Mouse (Mus musculus): ENCODE data around the gene Ankrd26. TPM values are rescaled to one million over a fixed set of nuclear protein-coding genes. Genes with fewer than 3 reads are reported as not detected.
A peak's percentile ranks its signal among the peaks of the same experiment; 100 is the strongest.
"Not testable (repeated sequence)": the region's sequence is repeated elsewhere in the genome, so short reads cannot be mapped to it uniquely, and the experiment has no call there.

Ankrd26 gene
- polyA plus RNA-seq (2017; shearing (Covaris generic)) = 1 to 10 TPM; 5.5 to 9.4 (median 6.3) TPM

DNA sequence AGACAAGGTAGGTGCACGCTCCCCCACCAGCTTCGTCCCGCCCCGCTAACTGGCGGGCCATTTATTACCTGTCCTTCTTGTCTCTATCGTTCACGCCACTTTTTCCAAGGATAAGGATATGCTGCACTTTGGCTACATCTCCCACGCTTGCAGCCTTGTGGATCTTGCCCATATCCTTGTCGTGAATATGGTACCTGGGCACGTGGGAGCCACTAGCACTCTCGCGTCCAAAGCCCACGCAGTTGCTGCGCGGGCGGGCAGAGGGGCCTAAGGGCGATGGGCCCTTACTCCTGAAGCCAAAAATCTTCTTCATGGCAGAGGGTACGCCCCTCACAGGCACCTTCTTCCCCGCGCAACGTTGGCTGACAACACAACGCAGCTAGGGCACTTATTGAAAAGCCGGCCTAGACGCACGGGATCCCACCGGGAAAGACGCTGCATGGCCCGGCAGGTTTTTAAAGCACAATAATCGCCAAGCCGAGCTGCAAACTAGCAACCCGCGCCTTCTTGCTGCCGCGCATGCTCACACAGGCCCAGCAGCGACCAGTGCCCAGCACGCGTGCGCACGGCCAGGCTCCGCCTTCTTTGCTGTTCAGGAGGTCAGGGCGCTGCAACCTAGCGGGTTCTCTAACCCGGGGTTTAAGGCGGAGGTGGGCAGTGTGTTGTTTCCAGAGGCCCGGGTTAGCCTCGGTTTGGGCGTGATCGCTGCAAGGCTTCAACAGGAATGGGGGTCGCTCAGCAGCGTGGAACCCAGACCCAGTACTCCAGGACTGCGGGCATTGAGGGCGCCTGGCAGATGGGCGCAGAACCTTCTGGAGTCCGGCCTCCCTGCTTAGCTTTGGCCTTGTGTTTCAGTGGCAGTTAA is at the start of gene Ankrd26:
Gene Ankrd26 (minus strand): TSS at position 482 of the 865 bp plus-strand sequence.
- ATAC-seq = peak; percentile 91

DNA sequence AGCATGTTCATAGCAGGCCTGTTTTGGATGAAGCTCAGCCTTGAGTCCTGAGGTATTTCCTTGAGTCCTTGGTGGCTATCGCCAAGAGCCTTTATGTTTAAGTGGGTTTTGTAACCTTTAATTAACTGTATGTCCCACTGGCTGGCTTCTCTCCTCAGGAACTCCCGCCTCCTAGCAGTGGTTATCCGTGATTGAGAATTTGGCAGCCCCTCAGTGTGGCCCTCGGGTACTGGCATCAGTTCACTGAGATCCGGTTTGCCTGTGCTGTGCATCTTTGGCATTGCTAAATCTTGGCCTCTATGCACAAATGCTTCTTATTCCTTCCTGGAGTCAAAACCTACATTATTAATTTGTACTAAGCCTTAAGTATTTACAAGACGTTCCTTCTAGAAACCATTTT is 46.9 kb upstream of the Ankrd26 start:
- no peak for ATAC-seq

DNA sequence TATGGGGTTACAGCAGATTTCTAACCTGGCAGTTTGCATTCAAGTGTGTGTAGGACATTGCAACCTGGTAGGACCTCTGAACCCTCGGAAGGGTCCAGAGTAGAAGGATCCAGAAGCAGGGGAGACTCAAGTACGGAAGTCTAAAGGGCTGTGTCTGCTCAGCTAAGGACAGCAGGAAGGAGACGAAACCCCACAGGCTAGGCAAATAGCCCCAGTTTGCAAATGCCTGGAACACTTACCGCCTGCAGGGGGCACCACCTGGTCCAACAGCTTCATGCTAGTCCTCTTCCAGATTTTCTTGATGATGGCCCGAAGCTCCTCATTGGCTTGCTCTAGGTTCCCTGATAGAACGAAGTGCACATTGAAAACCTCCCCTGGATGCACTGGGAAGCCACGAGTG is 43.9 kb upstream of the Ankrd26 start:
- ATAC-seq = no peak

DNA sequence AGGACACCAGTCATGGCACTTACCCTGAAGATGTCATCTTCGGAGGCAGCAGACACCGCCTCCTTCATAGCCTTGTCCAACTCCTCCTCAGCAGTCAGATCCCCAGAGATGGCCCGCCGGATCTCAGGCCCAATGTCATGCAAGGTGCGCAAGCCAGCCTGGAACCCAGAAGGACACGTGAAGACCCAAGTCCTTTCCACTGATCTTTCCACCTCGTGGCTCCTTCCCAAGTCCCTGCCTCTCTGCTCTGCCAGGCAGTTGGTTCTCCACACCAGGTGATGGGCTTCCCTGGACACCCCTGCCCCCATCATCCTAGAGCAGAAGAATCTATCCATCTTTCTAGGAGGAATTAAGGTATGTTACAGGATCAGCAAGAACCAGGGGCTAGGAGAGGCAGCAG is 41.8 kb upstream of the Ankrd26 start:
- ATAC-seq = no peak

DNA sequence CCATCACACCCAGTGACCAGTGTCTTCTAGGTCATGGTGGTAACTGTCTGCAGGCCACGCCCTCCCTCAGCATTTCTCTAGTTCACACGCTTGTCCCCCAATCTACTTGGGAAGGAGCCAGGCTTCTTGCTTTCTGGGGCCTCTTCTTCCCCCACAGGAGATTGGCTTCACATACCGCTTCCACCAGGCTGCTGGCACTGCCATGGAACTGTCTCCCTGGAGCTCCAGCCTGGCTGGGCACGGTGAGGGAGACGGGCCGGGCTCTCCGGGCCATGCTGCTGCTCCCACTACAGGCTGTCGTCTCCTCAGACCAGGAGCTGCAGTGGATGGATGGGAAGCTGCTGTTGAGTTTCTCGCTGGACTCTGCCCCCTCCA is 33.6 kb upstream of the Ankrd26 start:
- ATAC-seq = no peak

DNA sequence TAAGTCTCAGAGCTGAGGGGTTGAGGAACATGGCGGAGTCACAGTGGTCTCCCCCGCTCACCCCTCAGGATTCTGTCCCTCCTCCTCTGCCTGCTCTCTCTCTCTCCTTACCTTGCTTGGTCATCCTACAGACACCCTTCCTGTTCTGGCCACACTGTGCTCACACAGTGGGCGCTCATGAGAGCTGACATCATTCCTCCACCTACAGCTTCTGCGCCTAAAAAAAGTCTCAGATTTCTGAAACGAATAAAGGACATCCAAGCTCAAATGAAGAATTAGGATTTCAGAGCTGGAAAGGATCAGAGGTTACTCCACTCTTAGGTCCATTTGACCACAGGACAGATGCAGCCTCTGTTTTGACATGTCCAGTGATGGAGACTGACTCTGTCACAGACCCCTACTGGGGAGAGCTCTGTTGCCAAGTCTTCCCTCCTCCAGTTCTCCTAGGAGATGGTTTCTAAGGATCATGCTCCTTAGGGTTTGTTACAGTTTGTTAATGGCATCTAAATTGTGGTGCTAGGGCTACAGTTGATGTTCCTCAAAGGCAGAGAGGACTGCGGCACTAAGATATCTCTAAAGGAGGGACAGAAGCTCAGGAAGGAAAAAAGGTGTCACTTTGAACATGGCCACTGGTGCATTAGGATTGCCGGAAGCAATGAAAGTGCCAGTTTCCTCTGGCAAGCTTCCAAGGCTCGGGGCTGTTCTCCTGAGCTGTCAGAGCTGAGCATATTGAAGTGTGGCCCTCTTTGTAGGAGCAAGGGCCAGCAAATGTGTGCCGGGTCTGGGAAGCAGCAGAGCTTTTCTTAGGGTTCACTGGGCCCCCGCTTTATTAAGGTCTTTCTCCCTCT is 33.0 kb upstream of the Ankrd26 start:
- no peak for ATAC-seq

DNA sequence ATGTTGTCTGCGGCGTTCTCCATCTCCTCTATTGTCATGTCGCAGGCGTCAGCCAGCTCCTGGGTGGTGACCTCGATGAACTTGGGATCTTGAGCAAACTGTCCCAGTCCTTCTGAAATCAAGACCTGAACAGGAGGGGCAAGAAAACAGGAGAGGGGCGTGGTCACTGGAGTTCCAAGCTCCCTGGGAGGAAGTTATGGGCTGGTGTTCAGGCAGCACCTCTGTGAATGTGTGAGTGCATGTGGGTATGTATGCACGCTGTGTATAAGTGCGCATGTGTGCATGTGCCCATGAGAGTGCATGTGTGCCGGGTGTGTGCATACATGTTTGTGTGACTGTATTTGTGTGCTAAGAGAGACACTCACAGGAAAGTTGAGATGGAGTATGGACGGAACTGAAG is 32.0 kb upstream of the Ankrd26 start:
- no peak for ATAC-seq

DNA sequence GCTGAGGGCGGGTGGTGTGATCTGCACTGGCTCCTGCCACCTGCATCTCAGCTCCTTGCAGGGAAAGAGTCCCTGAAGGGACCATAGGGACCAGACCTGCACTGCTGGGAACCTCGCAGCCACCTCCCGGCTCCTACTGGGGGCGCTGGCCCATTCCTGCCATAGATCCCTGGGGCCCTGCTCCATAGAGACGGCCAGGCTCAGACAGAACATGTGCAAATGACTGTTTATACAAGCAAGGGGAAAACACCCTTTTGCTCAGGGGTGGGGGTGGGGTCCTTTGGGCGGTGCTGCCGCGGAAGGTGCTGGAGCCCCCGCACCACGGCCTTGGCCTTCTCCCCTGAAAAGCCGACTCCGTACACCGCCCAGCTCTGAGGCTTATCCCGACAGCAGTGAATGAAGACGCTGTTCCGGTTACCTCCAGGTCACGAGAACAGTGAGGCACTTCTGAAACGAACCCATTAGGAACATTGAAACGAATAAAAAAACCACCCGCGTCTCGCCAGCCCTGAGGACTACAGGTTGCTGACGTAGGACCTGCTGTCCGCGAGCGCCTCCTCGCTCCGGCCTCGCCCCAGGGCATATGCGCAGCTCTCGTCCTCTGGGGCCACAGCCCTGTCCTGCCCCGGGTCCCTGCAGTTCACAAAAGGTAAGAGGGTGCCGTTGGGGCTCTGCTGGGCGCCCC is 31.5 kb upstream of the Ankrd26 start:
- ATAC-seq = peak; percentile 41

DNA sequence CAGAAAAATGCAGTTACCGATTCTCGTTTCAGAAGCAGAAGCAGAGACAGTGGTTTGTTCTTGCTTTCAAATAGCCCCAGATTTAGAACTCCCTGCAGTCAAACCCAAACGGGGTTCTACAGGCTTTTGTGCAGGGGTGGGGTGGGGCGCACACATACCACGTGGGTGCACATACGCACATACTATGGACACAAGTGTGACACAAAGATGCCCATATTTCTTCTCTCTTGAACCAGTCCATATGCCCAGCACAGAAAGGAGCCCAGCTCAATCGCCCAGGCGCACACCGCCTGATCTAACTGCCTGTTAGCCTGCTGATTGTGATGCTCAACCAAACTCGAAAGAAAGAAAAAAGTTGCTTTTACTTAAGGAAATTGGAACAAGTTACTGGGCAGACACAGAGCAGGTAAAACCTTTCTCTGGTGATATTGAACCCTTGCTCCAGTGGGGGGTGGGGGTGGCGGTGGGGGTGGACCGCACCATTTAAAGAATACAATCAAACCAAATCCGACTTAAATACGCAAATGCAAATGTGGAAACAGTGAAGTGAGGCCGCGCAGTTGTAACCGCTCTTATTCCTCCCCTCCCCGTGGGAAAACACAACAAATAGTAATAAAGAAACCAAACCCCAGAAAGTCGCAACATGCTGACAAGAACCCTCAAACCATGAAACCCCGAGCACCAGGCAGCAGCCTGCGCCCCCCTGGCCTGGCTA is 30.8 kb upstream of the Ankrd26 start:
- no peak for ATAC-seq

DNA sequence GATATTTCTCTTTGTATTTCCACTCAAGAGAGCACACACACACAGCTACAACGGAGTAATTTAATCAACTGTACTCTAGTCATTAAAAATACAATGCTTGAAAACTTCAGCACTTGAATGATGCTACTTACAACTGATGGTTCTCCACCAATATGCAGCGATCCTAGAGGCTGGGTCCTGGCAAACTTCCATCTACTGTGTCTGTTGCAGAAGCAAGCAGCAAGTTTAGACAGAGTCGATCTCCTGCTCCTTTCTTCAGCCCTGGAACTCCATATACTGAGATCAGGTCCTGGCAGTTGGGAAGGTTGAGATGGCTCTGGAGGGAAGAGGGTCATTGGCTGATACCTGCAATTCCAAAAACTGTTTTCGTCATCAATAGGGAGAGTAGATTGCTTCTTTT is 16.7 kb upstream of the Ankrd26 start:
- not testable (repeated sequence) for ATAC-seq

DNA sequence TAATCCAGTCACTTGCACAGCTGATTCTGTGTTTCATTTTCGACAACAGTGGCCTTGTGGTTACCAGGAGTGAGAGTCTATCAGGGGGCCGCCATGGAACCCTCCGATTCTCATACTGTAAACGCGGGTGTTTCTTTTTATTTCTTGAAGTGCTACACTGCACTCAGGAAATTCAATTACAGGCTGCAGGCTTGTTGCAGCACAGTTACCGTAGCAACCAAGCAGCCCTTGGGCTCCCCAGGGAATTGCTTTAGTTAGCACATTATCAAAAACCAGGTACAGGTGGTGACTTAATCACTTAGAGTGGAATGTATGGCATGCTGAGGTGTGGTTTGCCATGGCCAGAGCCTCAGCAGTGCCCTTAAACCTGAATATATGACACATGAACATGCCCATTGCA is 12.3 kb upstream of the Ankrd26 start:
- no peak for ATAC-seq

DNA sequence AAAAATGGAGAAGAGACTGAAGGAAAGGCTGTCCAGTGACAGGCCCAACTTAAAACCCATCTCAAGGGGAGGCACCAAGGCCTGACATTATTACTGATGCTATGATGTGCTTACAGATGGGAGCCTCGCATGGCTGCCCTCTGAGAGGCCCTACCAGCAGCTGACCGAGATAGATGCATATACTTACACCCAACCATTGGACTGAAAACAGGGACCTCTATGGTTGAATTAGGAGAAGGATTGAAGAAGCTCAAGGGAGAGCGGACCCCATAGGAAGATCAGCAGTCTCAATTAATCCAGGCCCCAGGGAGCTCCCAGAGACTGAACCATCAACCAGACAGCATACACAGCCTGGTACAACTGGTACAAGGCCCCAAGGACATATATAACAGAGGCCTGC is 5.8 kb upstream of the Ankrd26 start:
- no peak for ATAC-seq

DNA sequence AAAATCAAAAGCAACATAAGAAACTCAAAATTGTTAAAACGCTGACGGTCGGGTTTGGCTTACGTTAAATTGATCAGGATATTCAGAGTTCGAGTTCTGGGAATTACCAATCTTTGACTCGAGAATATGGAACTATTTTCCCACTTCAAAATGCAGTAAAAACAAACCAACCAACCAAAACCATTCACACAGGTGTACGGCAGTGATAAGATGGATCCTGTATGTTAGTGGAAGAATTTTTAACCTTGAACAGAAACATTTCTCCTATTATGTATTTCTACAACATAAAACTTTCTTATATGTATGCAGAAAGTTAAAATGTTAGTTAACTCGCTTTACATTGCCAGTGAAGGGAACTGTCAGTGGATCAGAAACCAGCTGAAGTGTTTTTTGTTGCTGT is 801 bp downstream of the Ankrd26 start:
- no peak for ATAC-seq

DNA sequence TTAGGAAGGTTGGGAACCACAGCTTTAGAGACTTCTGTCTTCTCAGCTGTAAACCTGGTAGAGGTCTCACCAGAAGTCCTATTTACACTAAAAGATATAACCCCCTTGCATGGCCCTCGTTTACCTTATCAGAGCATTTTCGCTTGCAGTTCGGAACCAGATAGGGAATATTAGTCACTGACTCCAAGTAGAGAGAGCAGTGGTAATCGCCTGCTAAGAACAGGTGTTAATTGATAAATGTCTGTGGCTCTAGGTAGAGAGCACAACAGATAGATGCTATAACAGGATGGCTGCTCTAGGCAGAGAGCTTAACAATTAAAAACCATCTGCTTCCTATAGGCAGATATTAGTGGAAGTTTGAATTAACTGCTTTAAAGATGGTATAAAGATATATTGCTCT is 23.4 kb downstream of the Ankrd26 start:
- no peak for ATAC-seq

DNA sequence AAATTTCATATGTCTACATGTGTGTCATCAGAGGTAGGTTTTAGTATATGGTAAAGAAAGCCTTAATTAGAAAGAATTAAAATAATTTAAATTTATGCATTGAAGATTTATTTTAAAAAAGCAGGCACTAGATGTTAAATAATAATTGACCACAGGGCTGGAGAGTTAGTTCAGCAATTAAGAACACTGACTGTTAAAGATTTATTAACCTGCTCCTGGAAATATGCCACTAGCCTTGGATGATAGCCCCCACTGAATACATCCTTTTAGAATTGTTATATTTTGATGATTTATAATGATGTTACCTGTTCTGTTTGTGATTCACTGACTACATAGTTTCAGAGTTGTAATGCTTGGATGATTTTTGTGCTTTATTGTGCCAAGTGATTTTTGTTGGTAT is 24.8 kb downstream of the Ankrd26 start:
- ATAC-seq = not testable (repeated sequence)

DNA sequence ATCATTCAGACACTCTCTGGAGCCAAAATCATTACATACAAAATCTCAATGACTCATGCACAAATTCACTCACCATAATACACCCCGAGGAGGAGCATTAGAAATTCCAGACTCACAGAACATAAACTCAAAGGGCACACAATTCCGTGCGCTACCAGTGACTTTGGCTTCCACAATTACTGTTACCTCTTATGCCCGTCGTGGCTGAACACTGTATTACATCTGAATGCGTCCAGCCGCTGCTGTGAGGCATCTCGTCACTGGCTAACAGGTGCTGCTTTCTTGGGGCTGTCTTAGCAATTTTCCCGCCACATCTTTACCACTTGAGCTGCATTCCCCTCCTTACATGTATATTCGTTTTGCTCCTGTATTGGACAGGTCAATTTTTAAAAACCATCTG is 26.7 kb downstream of the Ankrd26 start:
- no peak for ATAC-seq

DNA sequence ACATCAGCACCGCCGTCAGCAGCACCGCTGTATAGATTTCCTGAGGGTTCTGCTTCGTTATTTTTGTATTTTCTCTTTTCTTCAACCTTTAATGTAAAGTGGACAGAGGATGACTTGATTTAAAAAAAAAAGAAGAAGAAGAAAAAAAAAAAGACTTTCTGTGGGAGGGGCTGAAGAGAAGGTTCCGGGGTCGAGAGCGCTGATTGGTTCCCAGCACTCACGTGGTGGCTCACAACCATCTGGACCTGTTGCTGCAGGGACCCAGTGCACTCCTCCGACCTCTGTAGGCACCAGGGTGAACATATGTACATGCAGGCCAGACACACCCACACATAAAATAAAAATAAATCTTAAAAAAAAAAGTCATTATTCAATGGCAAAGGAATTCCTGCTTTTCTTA is 28.6 kb downstream of the Ankrd26 start:
- no peak for ATAC-seq

DNA sequence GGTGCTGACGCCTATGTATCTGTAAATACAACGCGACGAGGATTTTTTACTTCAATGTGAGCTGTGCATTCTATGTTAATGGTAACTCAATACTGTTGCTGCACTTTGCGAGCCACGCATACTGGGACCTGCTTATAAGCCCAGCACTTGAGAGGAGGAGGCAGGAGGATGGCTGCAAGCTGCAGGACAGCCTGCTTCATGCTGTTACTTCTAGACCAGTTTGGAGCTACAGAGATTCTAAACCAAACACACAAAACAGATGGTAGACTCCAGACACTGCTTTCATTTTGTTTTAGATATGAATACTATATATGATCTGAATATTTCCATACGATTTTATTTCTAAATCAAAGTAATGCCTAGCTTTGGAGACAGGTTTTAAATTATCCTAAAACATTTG is 41.4 kb downstream of the Ankrd26 start:
- ATAC-seq = no peak

DNA sequence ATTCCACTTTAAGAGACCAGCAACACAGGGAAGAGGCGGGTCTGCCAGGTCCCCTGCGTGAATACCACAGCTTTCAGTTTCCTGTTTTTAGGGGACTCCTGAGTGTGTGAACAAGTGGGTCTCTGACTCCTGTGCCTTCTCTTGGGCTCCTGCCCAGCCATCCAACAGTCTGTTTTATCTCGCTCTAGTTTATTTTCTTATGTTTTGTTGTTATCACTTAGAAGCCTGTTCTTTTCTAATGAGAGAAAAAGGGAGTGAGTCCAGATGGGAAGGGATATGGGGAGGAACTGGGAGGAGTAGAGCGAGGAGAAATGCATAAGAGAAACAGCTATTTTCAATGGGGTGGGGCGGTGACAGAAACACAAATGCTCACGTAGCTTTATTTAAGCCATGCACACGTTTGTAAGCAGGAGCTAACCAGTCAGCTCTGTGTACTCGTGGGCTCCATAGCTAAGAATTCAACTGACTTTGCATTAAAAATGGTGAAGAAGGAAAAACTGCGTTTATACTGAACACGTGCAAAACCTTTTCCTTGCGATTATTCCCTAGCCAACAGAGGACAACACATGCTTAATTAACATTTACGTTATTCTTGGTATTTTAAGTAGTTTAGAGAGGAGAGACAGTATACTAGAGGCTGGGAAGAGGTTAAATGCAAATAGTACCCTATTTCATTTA is 48.6 kb downstream of the Ankrd26 start:
- no peak for ATAC-seq

DNA sequence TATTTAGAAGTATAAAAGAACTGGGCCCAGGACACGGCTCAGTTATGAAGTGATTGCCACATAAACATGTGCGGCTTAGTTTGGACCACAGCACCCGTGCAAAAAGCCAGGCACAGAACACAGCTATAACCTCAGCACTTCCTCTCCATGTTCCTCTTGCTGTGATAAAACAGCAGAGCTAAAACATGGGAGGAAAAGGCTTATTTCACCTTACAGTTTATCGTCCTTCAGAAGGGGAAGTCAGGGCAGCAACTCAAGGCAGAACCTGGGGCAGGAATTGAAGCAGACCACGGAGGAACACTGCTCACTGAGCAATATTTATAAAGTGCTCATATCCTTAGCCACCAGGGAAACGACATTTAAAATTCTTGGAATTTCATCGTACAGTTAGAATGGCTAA is 63.0 kb downstream of the Ankrd26 start:
- no peak for ATAC-seq

DNA sequence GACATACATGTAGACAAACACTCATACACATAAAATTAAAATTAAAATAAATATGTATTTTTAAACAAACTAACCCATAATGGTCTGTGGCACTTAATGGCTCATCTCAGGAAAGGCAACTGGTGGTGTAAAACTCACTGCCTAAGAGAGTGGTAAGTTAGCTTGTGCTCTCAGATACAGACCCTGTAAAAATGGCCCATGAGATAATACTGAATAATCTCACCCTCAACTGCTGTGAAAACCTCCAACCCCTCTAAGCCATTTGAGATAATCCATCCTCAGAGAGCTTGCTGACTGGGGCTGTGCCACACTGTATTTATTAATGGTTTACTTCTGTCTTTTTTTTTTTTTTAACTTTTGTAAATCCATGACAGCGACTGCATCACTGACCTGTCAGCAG is 79.9 kb downstream of the Ankrd26 start:
- no peak for ATAC-seq
